Mouse (Mus musculus) frontal cortex, postnatal 25 days (tissue): ENCODE measurements at regions not wholly inside any gene's neighbourhood (a gene's known extent, or its start where the extent isn't known, plus 50 kb on each side); places are given as distances from the start of the nearest gene placed in this dataset.

Experiments used
- DNase-seq, 2 experiments: peaks; one replicate each; pipeline ENCODE4 v3.0.0; 2022; ENCODE audit warnings: low spot score in 2 of 2

DNA sequence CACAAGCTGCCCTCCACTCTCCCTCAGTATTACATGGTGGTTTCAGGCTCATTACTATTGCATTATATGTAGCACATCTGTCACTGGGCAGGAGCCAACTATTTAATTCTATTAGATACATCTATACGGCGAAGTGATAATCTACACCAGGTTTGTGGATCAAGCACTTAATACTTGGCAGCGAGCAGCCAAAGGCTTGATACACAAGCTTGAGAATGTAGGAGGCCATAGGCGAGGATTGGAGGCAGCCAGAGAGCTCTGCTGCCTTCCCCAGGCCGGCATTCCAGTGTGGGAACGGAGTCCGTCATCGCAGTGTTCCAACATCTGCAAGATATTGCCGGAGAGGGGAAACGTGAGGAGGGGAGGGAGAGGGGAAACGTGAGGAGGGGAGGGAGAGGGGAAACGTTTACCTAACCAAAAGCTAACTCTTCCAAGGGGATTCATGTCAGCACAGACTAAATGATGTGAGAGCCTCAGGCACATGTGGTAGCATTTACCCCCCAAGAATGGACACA lies 109.6 kb upstream of the Habp2 start:
- DNase-seq, result no peak

DNA sequence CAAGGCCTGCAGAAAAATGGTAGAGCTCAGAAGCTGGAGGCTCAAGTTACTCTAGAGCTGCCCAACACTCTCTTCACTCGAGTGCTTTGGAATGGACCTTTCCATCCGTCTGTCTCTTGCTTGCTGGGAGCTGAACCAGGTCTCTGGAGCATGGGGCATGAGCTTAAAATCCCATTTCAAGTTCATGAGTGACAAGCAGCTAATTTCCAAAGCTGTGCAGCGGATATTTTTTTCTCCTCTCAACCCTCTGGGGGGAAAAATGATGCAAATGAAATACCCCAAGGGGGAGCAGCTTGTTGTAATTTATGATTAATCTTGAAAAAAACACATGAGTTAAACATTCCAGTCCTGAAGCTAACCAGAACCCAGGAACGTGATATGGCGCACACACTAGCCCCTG lies 101.2 kb upstream of the Habp2 start:
- DNase-seq, result no peak

DNA sequence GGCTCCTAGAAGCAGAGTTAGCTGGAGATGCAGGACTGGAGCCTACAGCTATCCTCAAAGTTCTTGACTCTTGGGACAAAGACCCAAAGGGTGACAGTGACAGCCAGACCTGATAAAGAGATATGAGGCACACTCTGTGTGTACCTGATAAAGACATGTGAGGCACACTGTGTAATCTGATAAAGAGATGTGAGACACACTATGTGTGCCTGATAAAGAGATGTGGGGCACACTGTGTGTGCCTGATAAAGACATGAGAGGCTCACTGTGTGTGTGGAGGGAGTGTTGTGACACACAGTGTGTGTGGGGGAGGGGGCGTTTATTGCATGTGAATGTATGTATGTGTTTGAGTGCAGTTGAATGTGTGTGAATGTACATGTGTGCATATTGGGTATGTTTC lies 97.8 kb upstream of the Habp2 start:
- no peak for DNase-seq

DNA sequence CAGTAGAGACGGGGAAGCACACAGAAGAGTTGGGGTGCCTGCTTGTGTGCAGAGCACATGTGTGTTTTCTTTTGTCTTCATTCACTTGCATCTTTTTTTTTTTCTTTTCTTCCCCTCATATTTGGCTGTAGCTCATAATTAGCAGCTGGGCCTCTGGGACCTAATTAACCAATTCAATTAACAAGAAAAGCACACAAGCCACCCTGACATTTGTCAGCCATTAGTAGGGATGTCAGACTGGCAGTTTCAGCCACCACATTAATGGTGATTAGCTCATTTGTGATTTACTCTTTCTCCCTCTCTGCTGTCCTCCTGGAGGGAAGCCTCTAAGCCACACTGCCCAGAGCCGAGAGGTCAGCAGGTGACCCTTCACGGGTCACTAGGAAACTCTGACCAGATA lies 96.7 kb upstream of the Habp2 start:
- no peak for DNase-seq

DNA sequence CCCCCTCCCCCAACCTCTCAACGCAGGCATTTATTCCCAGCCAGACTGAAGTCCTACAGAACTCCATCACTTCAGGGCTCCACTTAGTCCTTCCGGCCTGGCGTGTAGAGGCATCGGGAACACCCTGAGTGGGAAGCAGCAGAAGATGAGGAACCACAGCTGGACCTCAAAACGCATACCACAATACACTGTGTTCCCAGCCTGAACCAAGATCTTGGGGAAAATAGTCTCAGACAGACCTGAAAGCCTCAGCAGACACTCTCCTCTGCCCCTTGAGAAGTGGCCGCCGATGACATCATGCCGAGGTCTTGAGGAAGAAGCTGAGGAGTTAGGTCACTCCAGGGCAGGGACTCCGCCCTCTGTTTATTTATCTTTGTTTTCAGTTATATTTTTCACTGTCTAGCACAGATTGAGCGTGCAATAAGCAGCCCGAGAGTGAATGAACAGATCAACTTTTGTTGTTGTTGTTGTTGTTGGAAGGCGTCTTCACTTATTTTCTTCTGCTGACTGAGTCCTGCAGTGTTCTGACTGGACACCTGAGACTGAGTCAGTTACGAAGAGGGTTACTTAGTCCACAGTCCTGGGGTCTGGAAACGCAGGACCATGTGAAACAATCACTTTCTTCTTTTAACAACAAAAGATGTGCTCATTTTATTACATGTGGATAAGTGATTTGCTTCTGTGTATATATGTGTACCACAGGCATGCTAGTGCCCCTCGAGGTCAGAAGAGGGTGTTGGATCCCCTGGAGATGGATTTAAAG lies 88.3 kb upstream of the Habp2 start:
- no peak for DNase-seq

DNA sequence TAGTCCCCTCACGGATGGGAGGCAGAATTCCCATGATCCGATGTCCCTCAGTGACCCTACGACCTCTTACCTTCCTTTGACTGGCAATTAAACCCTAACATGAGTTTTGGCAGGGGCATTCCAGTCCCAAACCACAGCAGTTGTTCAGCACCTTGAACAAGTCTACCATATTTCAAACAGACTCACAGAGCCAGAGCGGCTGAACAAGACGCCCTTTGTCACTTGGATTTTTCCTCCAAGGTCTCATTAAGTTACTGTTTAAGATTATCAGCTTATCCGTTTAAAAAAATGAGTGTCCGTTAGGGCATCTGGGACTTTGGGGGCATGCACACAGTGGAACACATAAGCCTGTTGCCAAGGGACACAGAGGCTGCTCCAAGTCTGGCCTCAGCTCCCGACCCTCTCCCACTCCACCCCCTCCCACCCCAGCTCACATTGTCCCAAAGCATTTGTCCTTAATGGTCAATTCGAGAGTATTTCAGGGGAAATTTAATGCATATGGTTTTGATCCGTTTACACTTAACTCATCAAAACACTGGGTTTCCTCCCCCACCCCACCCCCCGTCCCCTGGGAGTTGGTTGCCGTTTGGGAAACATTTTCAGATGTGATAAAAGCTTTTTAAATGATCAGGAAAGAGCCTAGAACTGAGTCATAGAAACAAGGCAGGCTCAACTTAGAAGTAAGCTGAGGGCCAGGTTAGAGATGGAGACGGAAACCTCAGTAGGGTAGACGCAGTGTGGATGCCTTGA lies 87.4 kb upstream of the Habp2 start:
- DNase-seq, result no peak

DNA sequence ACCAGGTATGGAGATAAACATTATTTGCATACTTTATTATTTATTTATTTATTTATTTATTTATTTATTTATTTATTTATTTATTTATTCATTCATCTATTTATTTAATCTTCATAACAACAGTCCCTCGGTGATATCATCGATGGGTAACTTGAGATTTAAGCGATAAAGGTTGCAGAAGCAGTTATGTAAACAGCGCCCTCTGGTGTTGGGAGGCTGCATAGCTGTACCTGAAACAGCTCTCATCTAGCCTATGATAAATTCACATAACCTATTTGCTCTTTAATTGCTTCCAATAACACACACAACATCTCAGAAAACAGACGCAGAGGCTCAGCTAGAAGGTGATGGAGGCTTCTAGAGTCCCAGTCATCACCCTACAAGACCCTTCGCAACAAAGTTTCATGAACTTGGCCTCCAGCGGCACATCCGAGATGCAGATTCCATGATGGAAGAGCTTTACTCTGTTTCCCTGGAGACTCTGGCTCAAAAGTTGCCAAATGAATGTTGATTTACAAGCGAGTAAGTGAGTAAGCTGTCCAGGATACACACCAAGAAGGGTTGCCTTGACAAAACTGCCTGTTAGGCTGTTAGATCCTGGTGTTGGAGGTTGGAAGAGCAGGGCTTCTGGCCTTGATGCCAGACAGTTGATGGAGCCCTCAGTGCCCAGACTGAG lies 85.8 kb upstream of the Habp2 start:
- DNase-seq, result no peak

DNA sequence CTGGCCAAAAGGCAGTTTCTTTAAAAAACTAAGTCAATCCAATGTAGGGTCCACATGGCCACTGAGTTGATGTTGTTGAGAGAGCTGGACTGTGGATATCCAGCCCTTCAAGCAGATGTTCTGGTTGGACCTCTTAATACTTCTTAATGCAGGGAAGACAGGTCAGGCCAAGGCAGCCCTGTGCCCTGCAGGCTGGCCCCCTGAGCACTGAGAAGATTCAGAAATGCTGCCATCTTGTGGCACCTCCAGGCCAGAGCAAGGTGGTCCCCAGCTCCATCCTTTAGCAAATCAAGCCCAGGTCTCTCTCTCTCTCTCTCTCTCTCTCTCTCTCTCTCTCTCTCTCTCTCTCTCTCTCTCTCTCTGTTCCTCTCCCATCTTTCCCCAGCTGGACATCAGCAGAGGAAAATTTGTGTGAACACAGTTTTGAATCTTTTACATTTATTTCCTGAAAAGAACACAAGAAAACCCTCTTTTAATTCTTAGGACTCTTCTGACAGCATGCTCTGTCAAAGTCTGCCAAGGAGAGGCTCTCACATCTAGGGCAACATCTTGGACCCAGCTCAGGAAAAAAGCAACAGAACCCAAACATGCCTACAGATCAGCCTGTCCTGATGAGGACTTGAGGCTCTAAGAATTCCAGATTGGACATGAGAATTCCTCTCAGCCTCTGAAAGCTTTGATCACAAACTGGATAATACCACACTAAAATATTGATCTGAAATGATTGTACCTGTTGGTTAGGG lies 85.0 kb upstream of the Habp2 start:
- no peak for DNase-seq

DNA sequence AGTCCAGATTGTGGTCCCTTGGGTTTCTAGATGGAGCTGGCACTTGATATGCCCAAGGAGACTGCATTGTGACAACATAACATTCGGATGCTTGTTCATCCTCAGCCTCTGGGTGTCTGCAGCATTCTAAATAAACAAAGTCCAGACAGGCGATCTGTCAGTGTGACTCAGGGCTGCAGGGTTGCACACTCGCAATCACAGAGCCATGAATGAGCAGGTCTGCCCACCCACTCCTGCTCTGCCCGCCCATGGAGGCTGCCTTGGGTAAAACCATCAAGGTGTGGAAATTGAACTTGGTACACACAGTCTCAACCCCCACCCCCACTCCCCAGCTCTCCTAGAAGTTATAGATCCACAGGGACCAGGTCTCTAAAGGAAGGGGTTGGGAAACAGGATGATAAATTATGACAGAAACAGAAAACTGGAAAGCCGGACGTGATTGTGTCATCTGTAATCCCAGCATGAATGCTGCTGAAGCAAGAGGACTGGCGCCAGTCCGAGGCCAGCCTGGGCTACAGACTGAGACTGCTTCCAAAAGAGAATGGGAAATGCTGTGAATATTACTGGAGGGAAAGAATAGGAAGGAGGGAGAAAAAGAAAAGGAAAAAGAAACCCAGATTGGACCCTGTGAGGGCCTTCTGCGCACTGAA lies 84.3 kb upstream of the Habp2 start:
- no peak for DNase-seq

DNA sequence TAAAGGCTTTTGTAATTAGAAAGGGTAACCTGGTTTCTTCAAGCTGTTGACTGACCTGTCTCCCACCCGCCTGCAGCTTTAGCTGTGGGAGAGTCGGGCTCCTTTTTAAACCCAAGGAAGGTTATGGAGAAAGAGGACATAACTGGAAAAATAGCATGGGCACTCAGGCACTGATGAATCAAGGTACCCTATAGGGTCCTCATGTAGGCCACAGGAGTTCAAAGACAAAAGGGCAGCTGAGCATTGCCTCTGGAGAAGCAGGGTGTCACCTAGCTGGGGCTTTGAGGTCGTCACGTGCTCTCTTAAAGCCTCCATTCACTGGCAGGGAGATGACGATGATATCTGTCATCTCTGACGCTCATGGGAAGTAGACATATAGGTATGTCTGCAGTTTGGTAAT lies 68.4 kb upstream of the Habp2 start:
- DNase-seq, result no peak

DNA sequence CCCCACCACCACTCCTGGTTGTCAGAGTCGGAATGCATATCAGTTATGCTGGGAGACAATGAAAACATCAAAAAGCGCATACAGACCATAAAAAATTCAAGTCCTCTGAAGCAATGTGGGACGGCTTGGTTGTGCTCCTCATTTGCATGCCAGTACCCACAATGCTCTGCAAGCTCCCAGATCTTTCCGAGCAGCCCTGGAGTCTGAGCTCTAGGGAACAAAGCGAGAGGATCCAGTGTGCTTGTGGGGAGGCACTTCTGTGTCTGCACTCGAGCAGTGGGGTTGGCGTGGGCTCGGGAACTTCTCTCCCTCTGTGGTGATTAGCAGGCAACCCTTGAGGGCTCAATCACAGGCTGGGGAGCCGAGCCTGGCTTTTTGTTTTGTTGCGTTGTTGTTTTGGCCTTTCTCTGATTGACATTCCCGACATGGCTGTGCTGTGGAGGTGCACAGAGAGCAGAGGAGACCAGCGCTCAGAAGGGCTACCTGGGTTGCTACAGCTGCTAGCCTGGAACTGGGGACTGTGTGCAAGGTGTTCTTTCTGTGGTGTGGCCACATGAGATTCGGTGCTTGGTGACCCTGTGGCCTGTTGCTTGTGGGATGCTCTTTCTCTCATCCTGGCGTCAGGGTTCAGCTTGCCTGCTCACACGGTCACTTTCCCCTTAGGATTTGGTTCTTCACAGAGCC lies 66.1 kb upstream of the Habp2 start:
- no peak for DNase-seq

DNA sequence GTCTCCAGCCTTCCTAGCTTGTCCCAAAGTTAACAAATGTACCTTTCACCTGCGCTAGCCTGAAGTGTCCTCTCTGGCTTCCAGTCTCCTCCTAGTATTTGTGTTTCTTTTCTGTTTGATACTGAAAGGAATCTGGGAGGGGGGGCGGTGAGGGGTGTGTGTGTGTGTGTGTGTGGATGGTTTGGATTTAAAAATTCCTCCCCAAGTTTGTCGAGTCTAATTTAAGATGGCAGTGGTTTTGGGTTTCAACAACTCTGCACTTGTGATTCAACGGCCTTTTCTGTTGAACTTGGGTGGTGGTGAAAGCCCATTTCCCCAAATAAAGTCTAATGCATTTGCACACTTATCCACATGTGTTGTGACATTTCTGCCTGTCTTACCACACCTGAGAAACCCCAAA lies 64.4 kb upstream of the Habp2 start:
- DNase-seq, result no peak

DNA sequence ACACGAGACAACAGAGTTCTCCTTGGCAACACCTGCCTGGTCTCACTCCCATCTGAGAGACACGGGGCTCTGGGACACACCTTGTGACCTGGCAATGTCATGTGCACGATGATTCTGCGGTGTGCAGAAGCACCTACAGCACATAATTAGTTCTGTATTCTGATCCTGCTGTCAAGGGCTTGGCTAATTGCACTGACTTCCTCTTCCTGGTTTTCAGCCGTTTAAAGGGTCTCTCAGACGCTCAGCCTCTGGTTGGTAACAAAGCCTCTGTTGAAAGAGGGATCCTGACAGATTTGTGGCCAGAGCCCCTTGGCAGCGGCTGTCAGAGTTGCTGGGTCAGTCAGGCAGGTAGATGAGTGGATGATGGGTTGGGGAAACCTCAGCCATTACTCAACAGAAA lies 61.9 kb upstream of the Habp2 start:
- no peak for DNase-seq

DNA sequence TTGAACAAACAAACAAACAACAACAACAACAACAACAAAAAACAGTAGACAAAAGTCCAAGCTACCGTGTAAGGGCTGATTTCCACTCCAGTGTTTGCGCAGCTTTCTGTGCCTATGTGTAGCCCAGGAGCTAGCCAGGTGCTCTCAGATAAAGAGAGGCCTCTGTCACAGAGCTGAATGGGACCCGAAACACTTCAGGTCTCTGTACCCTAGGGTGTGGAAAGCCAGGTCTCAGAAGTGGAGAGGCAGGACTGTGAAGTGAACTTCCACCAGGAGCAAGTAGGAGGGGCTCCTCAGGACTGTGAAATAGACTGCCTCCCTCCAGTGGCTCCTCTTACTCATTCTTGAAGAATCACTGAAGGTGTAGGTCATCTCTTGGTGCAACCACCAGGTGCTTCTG lies 61.4 kb upstream of the Habp2 start:
- DNase-seq, result no peak

DNA sequence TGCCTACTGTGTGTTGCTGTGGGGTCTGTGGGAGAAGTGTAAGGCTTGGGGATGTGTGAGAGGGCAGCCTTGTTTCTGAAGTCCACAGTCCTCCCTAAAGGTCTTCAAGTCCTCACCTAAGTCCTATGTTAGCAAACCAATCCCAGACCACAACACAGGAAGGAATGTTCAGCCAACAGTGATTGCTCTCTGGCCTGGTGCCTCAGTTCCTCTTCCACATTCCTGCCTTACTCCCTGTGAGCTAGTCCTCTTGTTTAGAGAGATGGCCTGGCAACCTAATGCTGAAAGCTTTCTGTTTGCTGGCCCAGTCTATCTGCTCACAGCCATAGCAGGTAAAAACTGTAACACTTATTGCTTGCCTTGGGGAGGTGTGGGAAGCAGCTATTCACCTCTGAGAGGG lies 58.4 kb upstream of the Habp2 start:
- no peak for DNase-seq

DNA sequence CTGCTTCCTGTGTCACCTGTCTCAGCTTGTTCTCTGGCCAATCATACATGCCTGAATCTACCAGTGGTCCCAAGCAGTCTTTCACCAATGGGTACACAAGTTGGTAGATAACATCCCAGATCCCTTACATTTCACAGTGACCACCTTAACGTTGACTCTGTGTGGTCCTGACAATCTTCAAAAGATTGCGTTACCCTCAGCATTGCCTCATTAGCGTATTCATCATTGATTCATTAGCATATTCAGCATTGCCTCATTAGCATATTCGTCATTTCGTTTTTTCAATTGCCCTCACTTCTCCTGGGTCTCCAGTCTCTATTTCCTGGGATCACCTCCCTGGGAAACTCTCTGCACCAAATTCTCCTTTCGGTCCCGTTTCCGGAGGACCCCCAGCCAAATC lies 55.5 kb upstream of the Habp2 start:
- no peak for DNase-seq

DNA sequence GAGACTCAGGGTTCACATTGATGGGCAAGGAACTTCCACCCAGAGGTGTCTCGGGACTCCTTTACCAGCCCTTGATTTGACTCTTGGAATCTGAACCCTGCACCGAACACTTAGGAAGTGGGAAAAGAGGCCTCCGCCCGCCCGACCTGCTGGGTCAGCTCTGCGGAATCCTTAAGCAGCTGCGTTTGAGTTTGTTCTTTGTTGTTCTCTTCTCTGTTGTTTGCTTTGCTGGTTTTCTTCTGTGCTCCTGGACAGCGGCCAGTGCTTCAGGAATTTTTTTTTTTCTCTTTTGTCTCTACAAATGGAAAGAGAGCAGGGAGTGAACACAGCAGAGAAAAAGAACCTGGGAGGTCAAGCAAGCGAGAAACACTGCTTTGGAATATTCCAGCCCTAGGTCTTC lies 55.1 kb upstream of the Habp2 start:
- no peak for DNase-seq

DNA sequence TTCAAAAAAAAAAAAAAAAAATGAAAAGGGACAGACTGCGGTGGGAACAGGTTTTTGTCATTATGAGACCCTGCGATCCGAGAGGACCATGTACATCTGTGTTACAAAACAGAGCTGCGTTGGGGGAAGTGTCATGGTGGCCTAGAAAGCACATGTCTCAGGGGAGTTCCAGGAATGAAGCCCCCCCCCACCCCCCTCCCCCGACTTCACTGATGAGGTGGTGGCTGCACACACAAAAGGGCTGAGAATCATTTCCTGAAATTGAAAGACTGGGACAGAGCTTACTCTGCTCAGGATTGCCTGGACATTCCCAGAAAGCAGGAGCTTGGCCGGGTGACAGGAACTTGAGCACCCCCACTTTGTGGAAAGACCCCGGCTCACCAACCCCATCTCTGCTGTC lies 54.7 kb upstream of the Habp2 start:
- DNase-seq, result no peak

DNA sequence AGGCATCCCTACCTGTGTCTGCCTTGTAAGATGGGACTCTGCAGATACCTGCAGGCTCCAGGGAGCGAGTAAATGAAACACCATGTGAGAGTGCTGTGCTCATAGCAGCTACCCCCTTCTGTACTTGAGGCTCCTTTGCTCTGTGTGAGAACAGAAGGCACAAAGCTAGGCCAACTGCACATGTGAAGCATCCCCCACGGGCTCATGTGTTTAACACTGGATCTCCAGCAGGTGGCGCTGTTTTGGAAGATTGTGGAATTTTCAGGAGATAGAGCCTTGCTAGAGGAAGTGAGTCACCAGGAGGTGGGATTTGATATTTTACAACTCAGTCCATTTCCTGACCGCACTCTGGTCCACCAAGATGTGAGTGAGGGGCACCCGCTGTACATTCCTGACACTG lies 54.0 kb upstream of the Habp2 start:
- DNase-seq, result no peak

DNA sequence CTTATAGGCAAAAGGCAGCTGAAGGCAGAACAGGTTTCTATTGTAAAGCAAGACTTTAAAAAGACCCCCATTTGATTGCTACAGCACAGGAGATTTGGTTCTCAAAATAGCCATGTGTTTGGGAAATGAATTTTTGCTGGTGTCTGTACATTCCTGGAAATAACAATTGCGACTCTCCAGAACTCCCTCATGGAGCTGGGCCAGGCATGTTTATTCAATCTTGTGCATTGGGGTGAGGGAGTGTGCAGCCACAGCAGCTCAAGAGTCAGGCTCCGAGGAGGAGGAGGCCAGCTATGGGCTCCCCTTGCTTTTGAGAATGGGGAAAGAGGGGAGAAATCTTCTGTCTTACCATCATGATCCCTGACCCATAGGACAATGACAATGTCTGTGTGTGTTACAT lies 51.9 kb upstream of the Habp2 start:
- no peak for DNase-seq
